Mouse (Mus musculus): ENCODE results near the gene Smco3. TPM values are rescaled to one million over a fixed set of nuclear protein-coding genes. Genes with fewer than 3 reads are reported as not detected.
A peak's percentile ranks its signal among the peaks of the same experiment; 100 is the strongest.

Gene Smco3
- total and polyA plus RNA-seq, 3 experiments, result 0.38 TPM; not detected in 2

DNA sequence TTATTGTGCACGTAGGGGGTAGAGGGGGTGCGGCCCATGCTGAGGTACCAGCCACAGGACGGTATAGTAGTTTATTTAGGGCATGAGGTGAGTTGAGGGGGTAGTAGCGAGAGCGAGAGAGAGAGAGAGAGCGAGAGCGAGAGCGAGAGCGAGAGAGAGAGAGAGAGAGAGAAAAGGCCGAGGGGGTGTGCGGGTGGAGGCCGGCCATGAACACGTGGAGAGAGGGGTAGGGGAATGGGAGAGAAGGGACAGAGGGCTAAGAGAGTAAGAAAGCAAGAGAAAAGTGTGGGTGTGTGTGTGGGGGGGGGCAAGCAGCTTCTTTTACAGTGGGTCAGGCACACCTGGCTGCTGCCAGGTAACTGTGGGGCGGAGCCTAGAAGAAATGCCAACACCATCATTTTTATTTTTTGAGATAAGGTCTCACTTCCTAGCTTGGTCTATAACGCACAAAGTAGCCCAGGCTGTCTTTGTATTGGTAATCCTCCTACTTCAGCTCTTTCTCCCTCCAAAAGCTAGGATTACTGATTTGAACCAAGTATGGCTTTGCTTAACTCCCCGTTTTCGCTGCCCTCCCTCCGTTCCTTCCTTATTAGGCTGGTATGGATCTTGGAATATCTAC lies 27.7 kb downstream of the Smco3 start:
- H3K36me3 ChIP-seq (replicated peaks), result peaks cover 31% of the 10 kb centered on the region
- H3K27me3 ChIP-seq (ENCODE audit: insufficient read depth, low read length), result no peaks in the 10 kb centered on the region
- DNase-seq (ENCODE audit: low spot score) (no peak), ATAC-seq (ENCODE audit: extremely low read depth, insufficient number of reproducible peaks, low FRiP score, poor library complexity, severe bottlenecking) (no peak)
- TF ChIP-seq TAL1 (conservative IDR thresholded peaks at IDR 0.05; ENCODE audit: low read depth, low read length) (no peak), CTCF (IDR thresholded peaks at IDR 0.05; ENCODE audit: low read depth, low read length) (no peak), POLR2AphosphoS5 (IDR thresholded peaks at IDR 0.05; ENCODE audit: insufficient replicate concordance, low read depth, low read length) (no peak), GATA1 (IDR thresholded peaks at IDR 0.05; ENCODE audit: borderline replicate concordance, low read length) (no peak), GATA2 (IDR thresholded peaks at IDR 0.05; ENCODE audit: borderline replicate concordance, low read depth, low read length) (no peak)
- H3K4me3 ChIP-seq (ENCODE audit: low read depth, low read length), result peak overlapping the region; percentile 81
- H3K4me1 ChIP-seq (ENCODE audit: insufficient read depth, low read depth, low read length), result peaks cover 53% of the 10 kb centered on the region
- H3K9me3 ChIP-seq (replicated peaks), result no peaks in the 10 kb centered on the region

DNA sequence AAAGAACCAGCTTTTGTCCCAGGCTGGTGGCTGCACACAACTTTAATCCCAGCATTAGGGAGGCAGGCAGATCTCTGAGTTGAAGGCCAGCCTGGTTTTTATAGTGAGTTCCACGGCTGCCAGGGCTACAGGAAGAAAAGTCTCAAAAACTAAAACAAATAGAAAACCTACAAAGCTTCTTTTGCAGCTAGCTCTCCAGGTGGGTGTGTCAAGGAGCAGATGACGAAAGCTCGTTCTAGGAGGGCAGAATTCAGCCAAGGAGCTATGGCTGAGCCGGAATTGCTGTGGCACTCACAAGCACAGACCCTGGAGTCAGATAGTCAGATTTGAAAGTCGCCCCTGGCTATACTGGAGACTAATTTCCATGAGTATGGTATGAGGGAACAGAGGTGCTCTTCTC lies 28.4 kb downstream of the Smco3 start:
- Histone ChIP-seq H3K27me3 (ENCODE audit: insufficient read depth, low read length) (no peaks in the 10 kb centered on the region), H3K4me3 (ENCODE audit: low read depth, low read length) (no peak overlapping the region), H3K9me3 (replicated peaks) (no peaks in the 10 kb centered on the region), H3K36me3 (replicated peaks) (peaks cover 25% of the 10 kb centered on the region), H3K4me1 (ENCODE audit: insufficient read depth, low read depth, low read length) (peaks cover 53% of the 10 kb centered on the region)
- no peak for ATAC-seq (ENCODE audit: extremely low read depth, insufficient number of reproducible peaks, low FRiP score, poor library complexity, severe bottlenecking)
- TF ChIP-seq CTCF (IDR thresholded peaks at IDR 0.05; ENCODE audit: low read depth, low read length) (no peak), POLR2AphosphoS5 (IDR thresholded peaks at IDR 0.05; ENCODE audit: insufficient replicate concordance, low read depth, low read length) (no peak), TAL1 (conservative IDR thresholded peaks at IDR 0.05; ENCODE audit: low read depth, low read length) (no peak), GATA2 (IDR thresholded peaks at IDR 0.05; ENCODE audit: borderline replicate concordance, low read depth, low read length) (no peak), GATA1 (IDR thresholded peaks at IDR 0.05; ENCODE audit: borderline replicate concordance, low read length) (no peak)
- DNase-seq (ENCODE audit: low spot score), result no peak

DNA sequence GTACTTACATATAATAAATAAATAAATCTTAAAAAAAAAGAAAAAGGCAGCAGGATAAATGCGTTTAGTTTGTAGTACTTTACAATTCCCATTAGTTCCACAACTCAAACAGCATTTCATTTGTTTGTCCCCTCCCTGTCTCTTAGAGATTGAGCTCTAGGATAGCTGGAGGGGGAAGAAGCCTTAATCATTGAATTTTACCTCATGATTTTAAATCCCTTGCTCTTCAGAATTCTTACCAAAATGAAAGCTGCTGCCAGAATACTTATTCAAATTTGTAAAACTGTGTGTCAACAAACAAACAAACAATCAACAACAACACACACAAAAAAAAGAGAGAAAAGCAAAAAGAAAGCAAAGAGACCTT lies 29.9 kb downstream of the Smco3 start:
- no peak for ATAC-seq (ENCODE audit: extremely low read depth, insufficient number of reproducible peaks, low FRiP score, poor library complexity, severe bottlenecking)
- DNase-seq (ENCODE audit: low spot score), result no peak
- peaks cover 11% of the 10 kb centered on the region for H3K36me3 ChIP-seq (replicated peaks)
- H3K4me1 ChIP-seq (ENCODE audit: insufficient read depth, low read depth, low read length), result peaks cover 47% of the 10 kb centered on the region
- no peaks in the 10 kb centered on the region for H3K9me3 ChIP-seq (replicated peaks)
- no peaks in the 10 kb centered on the region for H3K27me3 ChIP-seq (ENCODE audit: insufficient read depth, low read length)
- H3K4me3 ChIP-seq (ENCODE audit: low read depth, low read length), result no peak overlapping the region; the same call in 1 of the 2 replicates
- TF ChIP-seq POLR2AphosphoS5 (IDR thresholded peaks at IDR 0.05; ENCODE audit: insufficient replicate concordance, low read depth, low read length) (no peak), GATA2 (IDR thresholded peaks at IDR 0.05; ENCODE audit: borderline replicate concordance, low read depth, low read length) (no peak), CTCF (IDR thresholded peaks at IDR 0.05; ENCODE audit: low read depth, low read length) (no peak), GATA1 (IDR thresholded peaks at IDR 0.05; ENCODE audit: borderline replicate concordance, low read length) (no peak), TAL1 (conservative IDR thresholded peaks at IDR 0.05; ENCODE audit: low read depth, low read length) (no peak)

DNA sequence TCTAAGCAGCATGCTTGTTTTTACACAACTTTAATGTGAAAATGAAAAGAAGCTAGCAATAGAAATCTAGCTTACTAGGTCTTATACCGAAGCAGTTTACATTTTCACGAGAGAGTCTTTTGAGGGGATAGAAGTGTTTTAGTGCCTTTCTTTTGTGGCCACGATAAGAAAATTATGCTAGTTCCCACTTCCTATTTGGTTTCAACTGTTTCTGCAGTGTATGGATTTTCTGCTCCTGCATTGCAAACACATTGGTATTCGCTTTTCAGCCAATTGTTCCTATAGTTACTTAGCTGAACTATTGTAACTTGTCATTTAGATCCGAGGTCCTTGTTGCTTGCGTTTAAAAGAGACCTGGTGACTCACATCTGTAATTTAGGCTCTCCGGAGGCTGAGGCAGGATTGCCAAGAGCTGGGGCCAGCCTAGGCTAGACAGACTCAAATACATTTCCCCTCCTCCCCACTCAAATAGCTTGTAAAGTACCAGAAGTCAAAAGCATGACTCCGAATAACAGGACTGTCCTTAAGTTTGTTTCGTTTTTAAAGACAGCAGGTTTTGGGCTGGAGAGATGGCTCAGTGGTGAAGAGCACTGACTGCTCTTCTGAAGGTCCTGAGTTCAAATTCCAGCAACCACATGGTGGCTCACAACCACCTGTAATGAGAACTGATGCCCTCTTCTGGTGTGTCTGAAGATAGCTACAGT lies 30.4 kb downstream of the Smco3 start:
- ATAC-seq (ENCODE audit: extremely low read depth, insufficient number of reproducible peaks, low FRiP score, poor library complexity, severe bottlenecking) (no peak), DNase-seq (ENCODE audit: low spot score) (no peak)
- no peaks in the 10 kb centered on the region for H3K27me3 ChIP-seq (ENCODE audit: insufficient read depth, low read length)
- TF ChIP-seq GATA1 (IDR thresholded peaks at IDR 0.05; ENCODE audit: borderline replicate concordance, low read length), result no peak
- TF ChIP-seq TAL1 (conservative IDR thresholded peaks at IDR 0.05; ENCODE audit: low read depth, low read length), result no peak
- TF ChIP-seq GATA2 (IDR thresholded peaks at IDR 0.05; ENCODE audit: borderline replicate concordance, low read depth, low read length), result no peak
- no peak for TF ChIP-seq POLR2AphosphoS5 (IDR thresholded peaks at IDR 0.05; ENCODE audit: insufficient replicate concordance, low read depth, low read length)
- no peak for TF ChIP-seq CTCF (IDR thresholded peaks at IDR 0.05; ENCODE audit: low read depth, low read length)
- H3K4me3 ChIP-seq (ENCODE audit: low read depth, low read length), result peak overlapping the region; percentile 74
- H3K4me1 ChIP-seq (ENCODE audit: insufficient read depth, low read depth, low read length), result peaks cover 42% of the 10 kb centered on the region
- no peaks in the 10 kb centered on the region for H3K9me3 ChIP-seq (replicated peaks)
- peaks cover 6% of the 10 kb centered on the region for H3K36me3 ChIP-seq (replicated peaks)

DNA sequence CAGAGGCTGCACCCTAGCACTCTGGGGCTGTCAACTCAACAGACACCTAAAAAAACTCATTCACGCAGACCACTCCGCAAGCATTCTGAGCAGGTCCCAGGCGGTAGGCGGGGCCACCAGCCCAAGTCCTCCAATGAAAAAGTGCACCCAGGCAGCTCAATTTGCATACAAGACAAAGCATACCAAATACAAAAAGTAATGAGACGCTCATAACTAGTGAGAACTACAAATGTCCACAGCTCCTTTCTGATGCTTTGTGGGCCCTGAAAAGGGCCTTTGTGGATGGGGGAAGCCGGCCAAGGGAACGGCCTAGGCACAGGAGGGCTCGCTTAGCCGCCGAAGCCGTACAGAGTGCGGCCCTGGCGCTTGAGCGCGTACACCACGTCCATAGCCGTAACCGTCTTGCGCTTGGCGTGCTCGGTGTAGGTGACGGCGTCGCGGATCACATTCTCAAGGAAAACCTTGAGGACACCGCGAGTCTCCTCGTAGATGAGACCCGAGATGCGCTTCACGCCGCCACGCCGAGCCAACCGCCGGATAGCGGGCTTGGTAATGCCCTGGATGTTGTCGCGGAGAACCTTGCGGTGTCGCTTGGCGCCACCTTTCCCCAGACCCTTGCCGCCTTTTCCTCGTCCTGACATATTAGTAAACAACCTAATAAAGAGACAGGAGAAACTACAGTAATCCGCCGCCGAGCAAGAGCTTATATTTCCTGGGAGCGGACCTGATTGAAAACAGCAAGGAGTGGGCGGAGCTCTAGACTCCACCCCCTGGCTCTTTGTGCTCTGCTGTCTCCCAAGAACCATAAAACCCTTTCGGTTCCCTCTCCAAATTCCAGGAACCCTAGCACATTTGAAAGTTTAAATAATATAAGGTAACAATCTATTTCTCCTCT lies 31.3 kb downstream of the Smco3 start, which contains the start of gene Hist4h4:
Hist4h4 (minus strand) TSS at position 677 of the 895 bp plus-strand sequence.
- H3K9me3 ChIP-seq (replicated peaks), result no peaks in the 10 kb centered on the region
- peaks cover 2% of the 10 kb centered on the region for H3K36me3 ChIP-seq (replicated peaks)
- peak within 1 kb of the TSS; percentile 74 for H3K4me3 ChIP-seq (ENCODE audit: low read depth, low read length)
- peaks cover 38% of the 10 kb centered on the region for H3K4me1 ChIP-seq (ENCODE audit: insufficient read depth, low read depth, low read length)
- ATAC-seq (ENCODE audit: extremely low read depth, insufficient number of reproducible peaks, low FRiP score, poor library complexity, severe bottlenecking) (peak; percentile 48), DNase-seq (ENCODE audit: low spot score) (peak; percentile 75)
- no peaks in the 10 kb centered on the region for H3K27me3 ChIP-seq (ENCODE audit: insufficient read depth, low read length)
- TF ChIP-seq TAL1 (conservative IDR thresholded peaks at IDR 0.05; ENCODE audit: low read depth, low read length), result no peak
- TF ChIP-seq POLR2AphosphoS5 (IDR thresholded peaks at IDR 0.05; ENCODE audit: insufficient replicate concordance, low read depth, low read length), result peak; percentile 100
- no peak for TF ChIP-seq GATA1 (IDR thresholded peaks at IDR 0.05; ENCODE audit: borderline replicate concordance, low read length)
- TF ChIP-seq GATA2 (IDR thresholded peaks at IDR 0.05; ENCODE audit: borderline replicate concordance, low read depth, low read length), result no peak

All from G1E (cell line).